Mouse (Mus musculus) limb, embryonic 15.5 days (tissue): ENCODE results near the gene Ifit1bl2. TPM values are rescaled to one million over a fixed set of nuclear protein-coding genes. Genes with fewer than 3 reads are reported as not detected.

ENCODE experiments used
- ATAC-seq: fragments of 200-750 bp; cut with Nextera tagmentation; 2 replicates; pipeline ENCODE4 v1.8.0; 2017; ENCODE audit warnings: low read depth, moderate TSS enrichment; ENCODE audit not compliant: insufficient number of reproducible peaks, low FRiP score, low TSS enrichment
- H3K27ac ChIP-seq: fragments of 300-500 bp; sonication (generic); 2 replicates; pipeline ENCODE4 v1.5.1; 2015; ENCODE audit warnings: moderate library complexity, mild to moderate bottlenecking, inconsistent platforms
- H3K27me3 ChIP-seq: fragments of 300-500 bp; sonication (generic); 2 replicates; pipeline ENCODE4 v1.6.1; 2015; ENCODE audit warnings: inconsistent platforms
- H3K36me3 ChIP-seq: fragments of 300-500 bp; sonication (generic); 2 replicates; pipeline ENCODE4 v1.6.1; 2015; ENCODE audit warnings: inconsistent platforms
- H3K4me1 ChIP-seq: fragments of 300-500 bp; sonication (generic); 2 replicates; pipeline ENCODE4 v1.6.1; 2015; ENCODE audit warnings: inconsistent platforms
- H3K4me2 ChIP-seq: fragments of 300-500 bp; sonication (generic); 2 replicates; pipeline ENCODE4 v1.6.1; 2015; ENCODE audit warnings: mild to moderate bottlenecking, inconsistent platforms
- H3K4me3 ChIP-seq: fragments of 300-500 bp; sonication (generic); 2 replicates; pipeline ENCODE4 v1.5.1; 2015; ENCODE audit warnings: mild to moderate bottlenecking, inconsistent platforms
- H3K9ac ChIP-seq: fragments of 300-500 bp; sonication (generic); 2 replicates; pipeline ENCODE4 v1.6.1; 2015; ENCODE audit warnings: inconsistent platforms
- H3K9me3 ChIP-seq: fragments of 300-500 bp; sonication (generic); 2 replicates; pipeline ENCODE4 v1.6.1; 2016; ENCODE audit warnings: inconsistent platforms
- WGBS: fragments of 180-500 bp; shearing (Covaris S2); methylation state at CpG from one replicate; pipeline ENCODE4 v1.1.7; 2015; 5-methylcytosine and 5-hydroxymethylcytosine counted together
- polyA plus RNA-seq: library from polyadenylated mRNA; unstranded; fragments of >200 nt; fragmentation: Nextera tagmentation; extraction: Ambion mirVana; gene quantifications from 2 replicates; pipeline ENCODE4 v1.2.1, GENCODE M21; 2015

The Ifit1bl2 gene
- polyA plus RNA-seq, 1 experiment from 2014 or later, result 0.15 TPM

DNA sequence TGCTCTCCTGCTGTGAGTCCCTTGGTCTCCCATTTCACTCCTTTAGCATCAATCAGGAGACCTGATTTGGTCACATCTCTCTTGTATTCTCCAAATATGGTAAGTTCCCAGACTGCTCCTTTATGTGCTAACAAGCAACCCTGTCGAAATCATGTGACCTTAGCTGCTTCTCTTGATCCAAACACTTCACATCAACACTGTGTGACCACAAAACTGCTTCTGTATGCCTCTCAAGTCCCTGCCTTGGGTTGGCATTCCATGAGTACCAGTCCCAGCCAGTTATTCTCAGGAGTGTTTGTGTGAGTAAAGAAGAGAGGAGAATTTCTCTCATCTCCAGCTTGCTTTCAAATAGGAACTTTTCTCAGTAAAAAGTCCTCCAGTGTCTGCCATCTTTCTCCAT lies 63.4 kb downstream of the Ifit1bl2 start:
- no peak for ATAC-seq
- H3K27me3 ChIP-seq, result no peaks in the 10 kb centered on the region
- WGBS, result 63% methylated on average over 1 of the region's 1 CpGs
- no peaks in the 10 kb centered on the region for H3K4me1 ChIP-seq
- no peak overlapping the region for H3K4me3 ChIP-seq
- 0 out of 2 replicates have a peak, but pooled peaks cover 5% of the 10 kb centered on the region for H3K36me3 ChIP-seq
- no peaks in the 10 kb centered on the region for H3K9me3 ChIP-seq
- H3K27ac ChIP-seq, result no peak overlapping the region
- H3K9ac ChIP-seq, result no peak overlapping the region
- H3K4me2 ChIP-seq, result no peak overlapping the region

DNA sequence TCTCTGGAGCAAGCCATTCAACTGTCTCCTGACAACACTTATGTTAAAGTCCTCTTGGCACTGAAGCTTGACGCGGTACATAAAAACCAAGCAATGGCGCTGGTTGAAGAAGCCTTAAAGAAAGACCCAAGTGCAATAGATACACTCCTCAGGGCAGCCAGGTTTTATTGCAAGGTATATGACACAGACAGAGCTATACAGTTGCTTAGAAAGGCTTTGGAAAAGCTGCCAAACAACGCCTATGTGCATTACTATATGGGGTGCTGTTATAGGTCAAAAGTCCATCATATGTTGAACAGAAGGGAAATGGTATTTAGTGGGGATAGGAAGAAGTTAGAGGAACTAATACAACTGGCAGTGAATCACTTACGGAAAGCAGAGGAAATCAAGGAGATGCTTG lies 66.9 kb downstream of the Ifit1bl2 start:
- Histone ChIP-seq H3K4me3 (no peak overlapping the region), H3K27me3 (no peaks in the 10 kb centered on the region), H3K9ac (no peak overlapping the region), H3K9me3 (no peaks in the 10 kb centered on the region), H3K4me2 (no peak overlapping the region), H3K36me3 (0 out of 2 replicates have a peak, but pooled peaks cover 5% of the 10 kb centered on the region), H3K27ac (no peak overlapping the region), H3K4me1 (no peaks in the 10 kb centered on the region)
- WGBS, result 86% methylated on average over 5 of the region's 5 CpGs
- no peak for ATAC-seq

DNA sequence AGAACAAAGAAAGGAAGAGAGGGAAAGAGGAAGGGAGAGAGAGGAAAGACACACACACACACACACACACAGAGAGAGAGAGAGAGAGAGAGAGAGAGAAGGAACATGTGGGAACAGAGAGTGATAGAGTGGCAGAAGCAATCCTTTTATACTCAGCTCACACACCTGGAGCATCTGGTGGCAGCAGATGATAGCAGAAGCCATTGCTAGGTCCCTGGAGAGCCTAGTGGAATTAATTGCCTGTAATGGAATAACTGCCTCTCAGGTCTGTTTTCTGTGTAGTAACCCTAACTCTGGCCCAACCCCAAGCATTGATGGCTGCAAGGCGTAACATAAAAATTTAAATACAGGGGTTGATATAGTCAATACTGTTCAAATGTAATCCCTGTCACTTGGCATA lies 69.5 kb downstream of the Ifit1bl2 start:
- Histone ChIP-seq H3K27me3 (no peaks in the 10 kb centered on the region), H3K4me2 (no peak overlapping the region), H3K36me3 (0 out of 2 replicates have a peak, but pooled peaks cover 5% of the 10 kb centered on the region), H3K9me3 (no peaks in the 10 kb centered on the region), H3K4me3 (no peak overlapping the region), H3K9ac (no peak overlapping the region), H3K4me1 (no peaks in the 10 kb centered on the region), H3K27ac (no peak overlapping the region)
- ATAC-seq, result no peak
- 58% methylated on average over 1 of the region's 1 CpGs for WGBS

DNA sequence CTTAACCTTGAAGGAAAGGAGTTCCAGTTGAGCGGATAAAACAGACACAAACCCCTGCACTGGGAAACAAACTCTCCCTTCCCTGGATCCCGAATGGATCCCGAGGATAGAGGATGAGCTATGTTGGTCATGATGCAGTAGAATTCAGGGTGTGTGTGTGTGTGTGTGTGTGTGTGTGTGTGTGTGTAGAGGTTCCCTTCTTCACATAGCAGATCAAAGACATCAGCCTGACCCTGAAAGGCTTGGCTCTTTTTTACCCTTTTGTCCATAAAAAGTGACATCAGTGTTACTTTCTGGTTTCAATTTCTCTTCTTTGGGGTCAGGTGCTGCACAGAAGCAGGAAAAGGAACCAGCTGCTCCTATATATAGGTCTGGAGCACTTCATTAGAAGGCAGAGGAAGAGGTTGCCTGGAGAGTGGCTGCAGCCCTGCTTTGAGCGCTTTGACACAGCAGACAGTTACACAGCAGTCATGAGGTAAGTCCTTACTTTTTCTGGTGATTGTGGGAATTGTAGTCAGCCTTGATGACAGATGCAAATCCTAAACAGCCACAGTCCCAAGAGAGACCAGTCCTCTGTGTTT lies 70.6 kb downstream of the Ifit1bl2 start:
- Histone ChIP-seq H3K4me2 (no peak overlapping the region), H3K36me3 (0 out of 2 replicates have a peak, but pooled peaks cover 5% of the 10 kb centered on the region), H3K4me1 (no peaks in the 10 kb centered on the region), H3K4me3 (no peak overlapping the region), H3K9me3 (no peaks in the 10 kb centered on the region), H3K9ac (no peak overlapping the region), H3K27me3 (no peaks in the 10 kb centered on the region), H3K27ac (no peak overlapping the region)
- WGBS, result 53% methylated on average over 4 of the region's 4 CpGs
- no peak for ATAC-seq

- WGBS, result 40% methylated on average over 7 of the region's 7 CpGs
Observed at GRCm38 (mm10) chr19:34568988-34569895, 71.3 kb downstream of the Ifit1bl2 start.

More at GRCm38 (mm10) chr19:34568988-34569895, 71.3 kb downstream of the Ifit1bl2 start:
- Histone ChIP-seq H3K9me3 (no peaks in the 10 kb centered on the region), H3K27ac (no peak overlapping the region), H3K27me3 (no peaks in the 10 kb centered on the region), H3K4me3 (no peak overlapping the region), H3K4me2 (no peak overlapping the region), H3K36me3 (0 out of 2 replicates have a peak, but pooled peaks cover 5% of the 10 kb centered on the region), H3K4me1 (no peaks in the 10 kb centered on the region), H3K9ac (no peak overlapping the region)
- ATAC-seq, result no peak

Other genes starting within 250 kb of the Ifit1bl2 start
- 19.4 and 22.5 TPM in 2 replicates for gene Ch25h, start 165.6 kb downstream of the Ifit1bl2 start, polyA plus RNA-seq
- 46.1 and 50.2 TPM in 2 replicates for gene Lipa, start 113.3 kb downstream of the Ifit1bl2 start, polyA plus RNA-seq
- gene Ifit2, start 90.0 kb downstream of the Ifit1bl2 start, polyA plus RNA-seq, result 12.7 and 13.6 TPM in 2 replicates
- 1.8 and 2.0 TPM in 2 replicates for gene Ifit3, start 57.2 kb downstream of the Ifit1bl2 start, polyA plus RNA-seq
- 0.72 and 0.86 TPM in 2 replicates for gene Ifit1bl1, start 38.8 kb downstream of the Ifit1bl2 start, polyA plus RNA-seq
- 0.15 and 0.40 TPM in 2 replicates for gene Ifit3b, start 32.8 kb downstream of the Ifit1bl2 start, polyA plus RNA-seq
- 0.86 and 1.5 TPM in 2 replicates for gene Ifit1, start 128 bp upstream of the Ifit1bl2 start, polyA plus RNA-seq
- gene Slc16a12, start 106.5 kb upstream of the Ifit1bl2 start, polyA plus RNA-seq, result 0.90 and 1.4 TPM in 2 replicates
- 5.0 and 6.1 TPM in 2 replicates for gene Pank1, start 238.7 kb upstream of the Ifit1bl2 start, polyA plus RNA-seq